Comparison of ENCODE assay signal across 11 mouse cellular contexts in genomic region chr11:19533701-19534100, GRCm38 (mm10).
DNase-seq lines count a peak whose midpoint lies in the region; ATAC-seq and TF ChIP-seq lines count a peak whose summit lies in the region.
"Had no signal": no experiment of that assay in that cellular context is flagged by ENCODE, and none has a peak within 500 bp of the region (broad histone marks: within the 10 kb centered on the region; RNA-seq: fewer than 3 reads in every experiment).

No protein-coding gene starts in this region.

- no peak overlapping the region for H3K27ac ChIP-seq in heart, postnatal 0 days (ENCODE audit: low read depth)
- no peak overlapping the region for H3K27ac ChIP-seq in liver, postnatal 0 days (ENCODE audit: low read depth)
- H3K27ac ChIP-seq in embryonic facial prominence, embryonic 10.5 days (replicated peaks) = no peak overlapping the region
- no peak overlapping the region for H3K27ac ChIP-seq in forebrain, embryonic 15.5 days (replicated peaks)
- H3K27ac ChIP-seq: forebrain, embryonic 13.5 days; liver, embryonic 15.5 days had no signal

- H3K4me2 ChIP-seq in heart, postnatal 0 days (ENCODE audit: low read depth, low read length) = no peak overlapping the region
- H3K4me2 ChIP-seq in liver, postnatal 0 days (ENCODE audit: low read depth, low read length) = no peak overlapping the region
- H3K4me2 ChIP-seq in forebrain, embryonic 15.5 days (replicated peaks) = no peak overlapping the region
- H3K4me2 ChIP-seq: forebrain, embryonic 13.5 days; liver, embryonic 15.5 days had no signal

- ATAC-seq in heart, postnatal 0 days (ENCODE audit: insufficient read depth, low read depth) = no peak
- ATAC-seq in liver, postnatal 0 days = no peak
- ATAC-seq in forebrain, embryonic 15.5 days (replicated peaks) = no peak
- ATAC-seq: forebrain, embryonic 13.5 days; midbrain, embryonic 16.5 days had no signal

- WGBS in heart, postnatal 0 days = 55% methylated on average over 1 of the region's 1 CpGs
- WGBS in liver, postnatal 0 days (ENCODE audit: insufficient replicate concordance) = 56% methylated on average over 1 of the region's 1 CpGs
- 70% methylated on average over 1 of the region's 1 CpGs for WGBS in embryonic facial prominence, embryonic 10.5 days
- WGBS in forebrain, embryonic 15.5 days = 79% methylated on average over 1 of the region's 1 CpGs

- H3K36me3 ChIP-seq in heart, postnatal 0 days (replicated peaks; ENCODE audit: control insufficient read depth, insufficient read depth, low read length) = no peaks in the 10 kb centered on the region
- H3K36me3 ChIP-seq in liver, postnatal 0 days (replicated peaks; ENCODE audit: insufficient read depth, low read length) = no peaks in the 10 kb centered on the region
- H3K36me3 ChIP-seq in embryonic facial prominence, embryonic 10.5 days (replicated peaks) = no peaks in the 10 kb centered on the region
- H3K36me3 ChIP-seq in forebrain, embryonic 15.5 days = no peaks in the 10 kb centered on the region
- H3K36me3 ChIP-seq: liver, embryonic 15.5 days had no signal

- TF ChIP-seq EP300 in heart, postnatal 0 days (IDR thresholded peaks at IDR 0.05; ENCODE audit: low read depth) = no peak
- TF ChIP-seq EP300 in liver, postnatal 0 days (IDR thresholded peaks at IDR 0.05; ENCODE audit: low read depth) = no peak

- no peak overlapping the region for H3K4me3 ChIP-seq in heart, postnatal 0 days (ENCODE audit: low read depth, low read length)
- H3K4me3 ChIP-seq in liver, postnatal 0 days (ENCODE audit: low read depth, low read length) = no peak overlapping the region
- H3K4me3 ChIP-seq in embryonic facial prominence, embryonic 10.5 days = no peak overlapping the region
- no peak overlapping the region for H3K4me3 ChIP-seq in forebrain, embryonic 15.5 days
- H3K4me3 ChIP-seq: forebrain, embryonic 13.5 days; liver, embryonic 15.5 days had no signal

- H3K4me1 ChIP-seq in heart, postnatal 0 days (ENCODE audit: control insufficient read depth, insufficient read depth) = no peaks in the 10 kb centered on the region
- H3K4me1 ChIP-seq in liver, postnatal 0 days (ENCODE audit: insufficient read depth) = no peaks in the 10 kb centered on the region
- H3K4me1 ChIP-seq in embryonic facial prominence, embryonic 10.5 days = peaks cover 20% of the 10 kb centered on the region
- H3K4me1 ChIP-seq in forebrain, embryonic 15.5 days = peaks cover 23% of the 10 kb centered on the region
- H3K4me1 ChIP-seq: liver, embryonic 15.5 days had no signal

- DNase-seq in heart, postnatal 0 days (ENCODE audit: low spot score) = peak; percentile 41
- DNase-seq in heart, postnatal 36 days = no peak
- no peak for DNase-seq in liver, postnatal 0 days
- no peak for DNase-seq in liver
- peak; percentile 13 for DNase-seq in embryonic facial prominence, embryonic 10.5 days (ENCODE audit: low spot score)
- peak; percentile 30 for DNase-seq in lung, postnatal 36 days
- DNase-seq in thymus, postnatal 14 days = no peak

- TF ChIP-seq CTCF in heart, postnatal 0 days (IDR thresholded peaks at IDR 0.05; ENCODE audit: low read depth) = peak; percentile 62
- TF ChIP-seq CTCF in liver, postnatal 0 days (IDR thresholded peaks at IDR 0.05; ENCODE audit: low read depth) = peak; percentile 32

- H3K9ac ChIP-seq in heart, postnatal 0 days (replicated peaks; ENCODE audit: low read depth, low read length) = no peak overlapping the region
- H3K9ac ChIP-seq in liver, postnatal 0 days (replicated peaks) = no peak overlapping the region
- no peak overlapping the region for H3K9ac ChIP-seq in forebrain, embryonic 15.5 days (replicated peaks)
- H3K9ac ChIP-seq: forebrain, embryonic 13.5 days; liver, embryonic 15.5 days had no signal

- intact Hi-C loops in heart, postnatal 36 days (cut with DNase I) = no loop called here

- no peaks in the 10 kb centered on the region for H3K9me3 ChIP-seq in heart, postnatal 0 days (replicated peaks; ENCODE audit: control insufficient read depth, low read length)
- no peaks in the 10 kb centered on the region for H3K9me3 ChIP-seq in liver, postnatal 0 days (ENCODE audit: low read length)
- no peaks in the 10 kb centered on the region for H3K9me3 ChIP-seq in embryonic facial prominence, embryonic 10.5 days
- H3K9me3 ChIP-seq in forebrain, embryonic 15.5 days = no peaks in the 10 kb centered on the region
- H3K9me3 ChIP-seq: forebrain, embryonic 13.5 days; liver, embryonic 15.5 days had no signal

- no peaks in the 10 kb centered on the region for H3K27me3 ChIP-seq in heart, postnatal 0 days (ENCODE audit: control insufficient read depth, insufficient read depth, low read length)
- H3K27me3 ChIP-seq in liver, postnatal 0 days (ENCODE audit: insufficient read depth, low read length) = no peaks in the 10 kb centered on the region
- peaks cover 11% of the 10 kb centered on the region for H3K27me3 ChIP-seq in embryonic facial prominence, embryonic 10.5 days (replicated peaks; ENCODE audit: low read depth, poor library complexity, severe bottlenecking)
- H3K27me3 ChIP-seq in forebrain, embryonic 15.5 days = no peaks in the 10 kb centered on the region
- H3K27me3 ChIP-seq: liver, embryonic 15.5 days had no signal

Comparison
In these comparisons a context has a peak if more than half of its experiments do, and no peak if none do; other contexts are left out.
1. DNase-seq: peak in heart, postnatal 0 days (single experiment), embryonic facial prominence, embryonic 10.5 days (single experiment) and lung, postnatal 36 days (single experiment); none in heart, postnatal 36 days (0 of 2), liver, postnatal 0 days (single experiment), liver (single experiment) and thymus, postnatal 14 days (single experiment).